Mouse (Mus musculus) left cerebral cortex, adult 9 months (tissue): ENCODE data around the gene Ptges3l.
A peak's percentile ranks its signal among the peaks of the same experiment; 100 is the strongest.
"Not testable (repeated sequence)": the region's sequence is repeated elsewhere in the genome, so short reads cannot be mapped to it uniquely, and the experiment has no call there.

ENCODE experiments used
- DNase-seq, 2 experiments: peaks; one replicate each; pipeline ENCODE4 v3.0.0; 2022; ENCODE audit warnings: low spot score in 2 of 2

Ptges3l gene

DNA sequence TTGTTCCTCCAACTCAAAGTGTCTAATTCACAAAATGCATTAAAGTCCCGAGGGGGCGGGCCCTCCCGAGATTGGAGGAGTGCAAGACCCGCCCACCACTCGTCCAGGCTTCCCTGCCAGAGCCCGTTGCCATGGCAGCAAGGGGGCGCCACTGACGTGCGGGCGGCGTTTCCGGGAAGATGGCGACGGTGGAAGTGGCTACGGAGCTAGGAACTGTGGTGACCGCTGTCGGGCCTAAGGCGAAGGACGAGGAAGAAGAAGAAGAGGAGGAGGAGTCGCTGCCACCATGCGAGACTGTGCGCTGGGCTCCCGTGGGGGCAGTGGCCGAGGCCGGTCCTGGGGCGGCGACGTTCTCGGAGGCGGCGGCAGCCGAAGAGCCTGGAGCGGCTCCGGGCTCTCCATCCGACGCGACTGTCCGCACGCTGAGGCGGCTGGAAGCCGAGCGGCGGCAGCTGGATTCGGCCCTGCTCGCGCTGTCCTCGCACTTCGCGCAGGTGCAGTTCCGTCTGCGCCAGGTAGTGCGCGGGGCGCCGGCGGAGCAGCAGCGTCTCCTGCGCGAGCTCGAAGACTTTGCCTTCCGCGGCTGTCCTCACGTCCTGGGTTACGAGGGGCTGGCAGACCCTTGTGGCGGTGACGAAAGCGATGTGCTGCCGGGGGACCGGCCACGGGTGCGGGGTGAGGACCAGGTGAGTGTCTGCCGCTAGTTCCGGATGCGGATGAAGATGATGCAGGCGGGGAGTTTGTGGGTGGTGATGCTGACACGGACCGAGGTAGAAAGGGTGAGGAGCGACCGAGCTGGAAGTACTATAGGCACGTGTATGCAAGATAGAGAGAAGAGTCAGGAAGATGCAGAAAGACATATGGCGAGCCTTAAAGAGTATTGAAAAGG is at the start of gene Ptges3l, which contains the start of gene Rundc1:
TSS of gene Ptges3l (minus strand) at position 409 of the 889 bp plus-strand sequence.
TSS of gene Rundc1 (plus strand) at position 161 of the 889 bp plus-strand sequence.
- peak; percentile 87 to 98 for DNase-seq

- no peak for DNase-seq
Measured at GRCm38 (mm10) chr11:101474298-101474697, 49.2 kb upstream of the Ptges3l start.

DNA sequence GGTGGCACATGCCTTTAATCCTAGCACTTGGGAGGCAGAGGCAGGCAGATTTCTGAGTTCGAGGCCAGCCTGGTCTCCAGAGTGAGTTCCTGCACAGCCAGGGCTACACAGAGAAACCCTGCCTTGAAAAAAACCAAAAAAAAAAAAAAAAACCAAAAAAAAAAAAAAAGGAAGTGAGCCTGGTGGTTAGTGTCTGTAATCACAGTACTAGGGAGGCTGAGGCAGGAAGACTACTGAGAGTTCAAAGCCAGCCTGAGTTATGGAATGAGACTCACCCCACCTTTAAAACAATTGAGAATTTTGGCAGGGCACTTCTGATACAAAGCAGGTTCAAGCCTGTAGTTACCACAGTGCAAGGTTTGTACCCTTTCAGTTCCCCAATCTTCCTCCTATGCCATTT is 48.6 kb upstream of the Ptges3l start:
- DNase-seq: not testable (repeated sequence)

DNA sequence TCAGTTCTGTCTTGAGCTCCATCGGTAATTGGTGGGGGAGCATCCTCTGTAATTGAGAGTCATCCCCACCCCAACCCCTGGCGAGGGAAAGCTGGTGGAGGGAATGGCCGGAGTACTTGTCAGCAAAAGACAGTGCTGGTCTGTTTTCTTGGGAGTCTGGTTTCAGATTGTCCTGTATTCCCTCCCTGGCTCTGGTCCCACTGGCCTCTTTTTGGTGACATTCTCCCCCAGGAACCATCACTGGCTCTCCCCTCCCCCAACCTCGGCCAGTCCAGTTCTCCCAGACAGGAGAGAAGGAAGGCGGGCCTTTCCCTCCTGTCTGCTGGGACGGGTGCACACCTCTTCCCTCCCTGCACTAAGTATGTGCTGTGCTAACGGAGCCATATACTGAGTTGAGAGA is 47.2 kb upstream of the Ptges3l start:
- no peak for DNase-seq

DNA sequence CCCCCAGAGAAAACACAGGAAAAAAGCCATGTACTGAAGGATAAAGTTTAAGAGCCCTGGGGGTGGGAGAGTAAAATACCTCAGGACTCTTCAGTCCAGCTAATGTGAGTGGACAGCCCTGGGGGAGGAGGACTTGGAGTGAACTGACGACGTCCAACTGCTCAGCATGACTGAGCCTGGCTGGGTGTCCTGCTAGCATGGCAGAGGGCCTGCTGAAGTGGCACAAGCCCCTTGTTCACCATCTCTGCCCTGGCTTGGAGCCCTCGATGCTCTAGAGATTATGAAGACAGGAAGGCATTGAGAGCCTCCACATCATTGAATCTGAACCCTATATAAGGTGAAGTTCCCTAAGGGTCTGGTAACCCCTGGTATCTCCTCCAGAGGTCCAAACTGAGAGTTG is 46.8 kb upstream of the Ptges3l start:
- no peak for DNase-seq

GRCm38 (mm10) chr11:101470206-101470605 is 45.1 kb upstream of the Ptges3l start:
- no peak for DNase-seq

- DNase-seq: no peak
Measured at GRCm38 (mm10) chr11:101469155-101469554, 44.0 kb upstream of the Ptges3l start.

GRCm38 (mm10) chr11:101468731-101469130 is 43.6 kb upstream of the Ptges3l start:
- DNase-seq: no peak

DNA sequence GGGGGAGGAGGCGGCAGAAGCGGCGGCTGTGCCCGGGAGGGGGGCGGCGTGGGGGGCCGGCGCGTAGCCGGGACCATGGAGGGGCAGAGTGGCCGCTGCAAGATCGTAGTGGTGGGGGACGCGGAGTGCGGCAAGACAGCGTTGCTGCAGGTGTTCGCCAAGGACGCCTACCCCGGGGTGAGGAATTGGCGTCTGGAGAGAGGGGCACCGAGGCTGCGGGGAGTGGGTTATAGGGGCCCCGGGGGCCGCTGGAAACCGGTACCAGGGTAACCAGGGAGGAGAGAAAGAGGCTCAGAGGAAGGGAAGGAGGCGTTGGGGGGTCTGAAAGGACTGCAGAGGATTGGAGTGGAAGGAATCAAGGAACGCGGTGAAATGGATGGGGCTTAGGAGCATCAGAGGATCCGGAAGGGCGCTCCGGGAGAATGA is 43.1 kb upstream of the Ptges3l start:
- DNase-seq: no peak

- DNase-seq: peak; percentile 59 to 81
Measured at GRCm38 (mm10) chr11:101467477-101468262, 42.5 kb upstream of the Ptges3l start.

- DNase-seq: not testable (repeated sequence)
Measured at GRCm38 (mm10) chr11:101466552-101466950, 41.4 kb upstream of the Ptges3l start.

GRCm38 (mm10) chr11:101465869-101466551 is 40.9 kb upstream of the Ptges3l start, which contains the start of gene Vat1:
Gene Vat1, minus strand, starts transcription at chr11:101466230.
- DNase-seq: peak in 1 of 2 experiments; percentile 46

- DNase-seq: peak in 1 of 2 experiments; percentile 42
Measured at GRCm38 (mm10) chr11:101465101-101465868, 40.2 kb upstream of the Ptges3l start.

- no peak for DNase-seq
Measured at GRCm38 (mm10) chr11:101464211-101465100, 39.3 kb upstream of the Ptges3l start, which contains the start of gene Rnd2. Gene Rnd2, plus strand, starts transcription at chr11:101464999.

- no peak for DNase-seq
Measured at GRCm38 (mm10) chr11:101462583-101463440, 37.7 kb upstream of the Ptges3l start.

DNA sequence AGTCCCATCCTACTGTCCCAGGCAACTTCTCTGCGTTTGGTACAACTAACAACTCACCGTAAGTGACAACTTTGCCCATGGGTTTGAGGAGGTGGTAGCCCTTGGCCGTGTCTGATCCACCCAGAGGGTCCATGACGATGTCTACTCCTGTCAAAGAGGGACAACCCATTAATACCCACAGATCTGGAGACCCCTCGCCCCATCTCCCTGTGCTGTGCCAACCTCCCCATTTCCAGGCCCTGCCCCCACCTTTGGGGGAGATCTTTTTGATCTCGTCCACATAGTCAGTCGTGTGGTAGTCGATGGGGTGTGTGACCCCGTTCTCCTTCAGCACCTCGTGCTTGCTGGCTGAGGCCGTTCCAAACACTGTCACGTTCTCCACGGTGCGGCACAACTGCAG is 37.0 kb upstream of the Ptges3l start:
- DNase-seq: no peak

DNA sequence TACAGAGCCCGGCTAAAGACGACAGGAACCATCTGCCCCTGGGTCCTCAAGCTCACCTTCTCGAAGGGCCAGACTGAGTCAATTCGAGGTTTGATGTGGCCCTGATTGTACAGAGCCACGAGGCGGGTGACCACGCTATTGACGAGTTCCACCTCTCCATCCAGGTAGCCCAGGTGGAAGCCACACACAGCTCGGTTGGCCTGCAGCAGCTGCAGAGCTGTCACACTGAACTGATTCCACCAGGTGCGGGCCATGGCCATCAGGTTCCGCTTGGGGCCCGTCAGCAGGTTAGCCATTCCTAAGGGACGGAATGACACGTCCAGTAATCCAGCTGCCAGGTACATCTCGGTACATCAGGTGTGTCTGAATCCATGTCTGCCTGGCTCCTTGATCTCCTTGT is 35.2 kb upstream of the Ptges3l start:
- no peak for DNase-seq

GRCm38 (mm10) chr11:101459716-101460115 is 34.6 kb upstream of the Ptges3l start:
- DNase-seq: no peak

DNA sequence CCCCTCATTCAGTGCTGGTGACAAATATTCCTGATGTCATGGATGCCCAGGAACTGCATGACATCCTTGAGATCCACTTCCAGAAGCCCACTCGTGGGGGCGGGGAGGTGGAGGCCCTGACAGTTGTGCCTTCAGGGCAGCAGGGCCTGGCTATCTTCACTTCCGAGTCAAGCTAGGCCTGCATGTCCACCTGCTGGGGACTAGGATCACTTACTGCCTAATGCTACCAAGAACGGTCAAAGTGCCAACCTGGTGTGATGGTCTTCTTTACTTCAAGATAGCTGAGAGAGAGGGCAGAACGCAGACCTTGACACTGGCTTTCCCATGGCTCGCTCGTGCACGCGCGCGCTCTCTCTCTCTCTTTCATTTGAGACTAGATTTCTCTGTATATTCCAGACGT is 33.1 kb upstream of the Ptges3l start:
- DNase-seq: no peak
